In genomic region chr16:89958982-89959381, GRCm38 (mm10) we compare ENCODE assay signal across 9 mouse cellular contexts.
DNase-seq lines count a peak whose midpoint lies in the region; ATAC-seq and TF ChIP-seq lines count a peak whose summit lies in the region.
"Had no signal": no experiment of that assay in that cellular context is flagged by ENCODE, and none has a peak within 500 bp of the region (broad histone marks: within the 10 kb centered on the region; RNA-seq: fewer than 3 reads in every experiment).

No protein-coding gene starts in this region.

- no peak overlapping the region for H3K9ac ChIP-seq in hindbrain, embryonic 11.5 days (ENCODE audit: low read depth, low read length)

- TF ChIP-seq CTCF in cerebellum, adult 2 months (IDR thresholded peaks at IDR 0.05; ENCODE audit: borderline replicate concordance, insufficient read depth, low read depth, low read length) = no peak

- H3K4me2 ChIP-seq in hindbrain, embryonic 11.5 days (replicated peaks; ENCODE audit: low read depth, low read length) = no peak overlapping the region; the same call in 1 of the 2 replicates

- 18% methylated on average over 12 of the region's 12 CpGs for WGBS in hindbrain, embryonic 10.5 days
- 12% methylated on average over 12 of the region's 12 CpGs for WGBS in hindbrain, embryonic 11.5 days
- WGBS in cerebellum, adult 2 months = 2% methylated on average over 12 of the region's 12 CpGs
- 11% methylated on average over 12 of the region's 12 CpGs for WGBS in macrophage (ENCODE audit: missing documents)

- DNase-seq in hindbrain, embryonic 10.5 days (ENCODE audit: low spot score) = no peak
- no peak for DNase-seq in hindbrain, embryonic 11.5 days (ENCODE audit: low spot score)
- peak; percentile 84 to 90 for DNase-seq in cerebellum, adult 2 months
- DNase-seq in layer of hippocampus, adult 18-20 months (ENCODE audit: low spot score in 2 of 2) = no peak
- DNase-seq in right cerebral cortex, postnatal 4 days = no peak
- DNase-seq: gastrocnemius, postnatal 36 days had no signal

- no peak for TF ChIP-seq POLR2A in cerebellum, adult 2 months (IDR thresholded peaks at IDR 0.05; ENCODE audit: borderline replicate concordance, insufficient read depth, low read length)

- H3K27ac ChIP-seq in hindbrain, embryonic 10.5 days = no peak overlapping the region
- H3K27ac ChIP-seq in hindbrain, embryonic 11.5 days (ENCODE audit: low read depth, low read length) = no peak overlapping the region
- H3K27ac ChIP-seq in cerebellum, adult 2 months (ENCODE audit: insufficient read depth, low read length) = peak overlapping the region; percentile 85
- no peak overlapping the region for H3K27ac ChIP-seq in macrophage

- 0 out of 2 replicates have a peak, but pooled peaks cover 5% of the 10 kb centered on the region for H3K27me3 ChIP-seq in hindbrain, embryonic 10.5 days (ENCODE audit: insufficient read depth, poor library complexity, severe bottlenecking)
- no peaks in the 10 kb centered on the region for H3K27me3 ChIP-seq in hindbrain, embryonic 11.5 days (ENCODE audit: control insufficient read depth, insufficient read depth, low read length)
- H3K27me3 ChIP-seq in cerebellum, adult 2 months (ENCODE audit: control insufficient read depth, insufficient read depth, low read length) = no peaks in the 10 kb centered on the region

- H3K9me3 ChIP-seq in hindbrain, embryonic 10.5 days = no peaks in the 10 kb centered on the region
- no peaks in the 10 kb centered on the region for H3K9me3 ChIP-seq in hindbrain, embryonic 11.5 days (ENCODE audit: control insufficient read depth, low read length)

- H3K36me3 ChIP-seq in hindbrain, embryonic 10.5 days = peaks cover 15% of the 10 kb centered on the region; the same call in 1 of the 2 replicates
- no peaks in the 10 kb centered on the region for H3K36me3 ChIP-seq in hindbrain, embryonic 11.5 days (ENCODE audit: control insufficient read depth, insufficient read depth, low read length)
- no peaks in the 10 kb centered on the region for H3K36me3 ChIP-seq in macrophage (ENCODE audit: inconsistent target)

- H3K4me3 ChIP-seq in hindbrain, embryonic 10.5 days = peak overlapping the region; percentile 60
- H3K4me3 ChIP-seq in hindbrain, embryonic 11.5 days (ENCODE audit: low read depth, low read length) = no peak overlapping the region
- peak overlapping the region; percentile 100 for H3K4me3 ChIP-seq in cerebellum, adult 2 months (replicated peaks; ENCODE audit: insufficient read depth, low read depth, low read length)
- peak overlapping the region; percentile 58; the same call in 1 of the 2 replicates for H3K4me3 ChIP-seq in macrophage (ENCODE audit: inconsistent target)

- no peak for ATAC-seq in hindbrain, embryonic 11.5 days (ENCODE audit: low FRiP score)
- peak; percentile 78 for ATAC-seq in granulocyte monocyte progenitor cell, adult 5-6 weeks (replicated peaks; ENCODE audit: poor library complexity, severe bottlenecking)
- ATAC-seq in inflammation-experienced regulatory T-cells, adult 6 months = no peak

- H3K79me2 ChIP-seq in macrophage (ENCODE audit: inconsistent target) = peaks cover 32% of the 10 kb centered on the region

- H3K4me1 ChIP-seq in hindbrain, embryonic 10.5 days (replicated peaks) = peaks cover 55% of the 10 kb centered on the region
- peaks cover 7% of the 10 kb centered on the region for H3K4me1 ChIP-seq in hindbrain, embryonic 11.5 days (replicated peaks; ENCODE audit: control insufficient read depth, insufficient read depth, low read length)
- H3K4me1 ChIP-seq in cerebellum, adult 2 months (ENCODE audit: control insufficient read depth, insufficient read depth, low read length) = peaks cover 19% of the 10 kb centered on the region

Comparison
In these comparisons a context has a peak if more than half of its experiments do, and no peak if none do; other contexts are left out.
1. DNase-seq: peak in cerebellum, adult 2 months (2 of 2); none in hindbrain, embryonic 10.5 days (single experiment), hindbrain, embryonic 11.5 days (single experiment), layer of hippocampus, adult 18-20 months (0 of 2) and right cerebral cortex, postnatal 4 days (single experiment).